Comparison of ENCODE assay signal across 23 mouse cellular contexts in the genomic region with DNA sequence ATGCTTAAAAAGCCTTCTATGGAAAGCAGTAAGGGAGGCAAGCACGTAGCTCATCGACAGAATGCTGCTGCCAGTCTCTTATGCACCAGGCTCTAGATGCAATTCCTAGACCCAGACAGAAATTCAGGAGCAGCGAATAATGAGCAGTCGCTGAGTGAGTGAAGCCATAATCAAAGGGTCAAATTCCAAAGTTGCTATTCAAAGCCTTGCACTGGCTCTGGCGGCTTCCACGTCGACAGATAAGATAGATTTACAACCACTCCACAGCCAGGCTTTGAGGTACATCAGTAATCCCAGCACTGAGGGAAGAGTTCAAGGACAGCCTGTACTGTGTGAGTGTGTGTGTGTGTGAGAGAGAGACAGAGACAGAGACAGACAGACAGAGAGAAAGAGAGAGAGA. TPM values are rescaled to one million over a fixed set of nuclear protein-coding genes. Genes with fewer than 3 reads are reported as not detected.
DNase-seq lines count a peak whose midpoint lies in the region; ATAC-seq and TF ChIP-seq lines count a peak whose summit lies in the region.
"Had no signal": no experiment of that assay in that cellular context is flagged by ENCODE, and none has a peak within 500 bp of the region (broad histone marks: within the 10 kb centered on the region; RNA-seq: fewer than 3 reads in every experiment).

No protein-coding gene starts in this region.

- TF ChIP-seq CTCF in liver, adult 2 months (IDR thresholded peaks at IDR 0.05; ENCODE audit: low read depth, low read length) = no peak

- 40% methylated on average over 7 of the region's 7 CpGs for WGBS in forebrain, embryonic 10.5 days
- 12% methylated on average over 7 of the region's 7 CpGs for WGBS in forebrain, embryonic 16.5 days
- WGBS in liver, adult 2 months = 24% methylated on average over 7 of the region's 7 CpGs
- 40% methylated on average over 7 of the region's 7 CpGs for WGBS in liver, embryonic 12.5 days (ENCODE audit: insufficient replicate concordance)

- no peak overlapping the region for H3K9ac ChIP-seq in forebrain, embryonic 16.5 days (replicated peaks; ENCODE audit: low read depth, low read length)
- no peak overlapping the region for H3K9ac ChIP-seq in liver, adult 2 months (ENCODE audit: low read depth, low read length)
- H3K9ac ChIP-seq in liver, embryonic 12.5 days = no peak overlapping the region
- H3K9ac ChIP-seq: liver, embryonic 13.5 days had no signal

- H3K4me3 ChIP-seq in forebrain, embryonic 10.5 days = no peak overlapping the region
- no peak overlapping the region for H3K4me3 ChIP-seq in forebrain, embryonic 16.5 days (replicated peaks; ENCODE audit: low read length)
- H3K4me3 ChIP-seq in liver, adult 2 months (ENCODE audit: insufficient read depth, low read depth, low read length) = no peak overlapping the region
- H3K4me3 ChIP-seq in liver, embryonic 12.5 days = no peak overlapping the region
- H3K4me3 ChIP-seq: hindbrain, embryonic 10.5 days; liver, embryonic 13.5 days had no signal

- peaks cover 21% of the 10 kb centered on the region for H3K4me1 ChIP-seq in forebrain, embryonic 10.5 days
- H3K4me1 ChIP-seq in forebrain, embryonic 16.5 days (replicated peaks; ENCODE audit: control insufficient read depth, insufficient read depth, low read length) = peaks cover 4% of the 10 kb centered on the region; the same call in 1 of the 2 replicates
- H3K4me1 ChIP-seq in liver, adult 2 months (ENCODE audit: control insufficient read depth, insufficient read depth, low read length) = peaks cover 14% of the 10 kb centered on the region
- H3K4me1 ChIP-seq in liver, embryonic 12.5 days = no peaks in the 10 kb centered on the region
- H3K4me1 ChIP-seq: liver, embryonic 13.5 days had no signal

- H3K27me3 ChIP-seq in forebrain, embryonic 10.5 days (ENCODE audit: poor library complexity, severe bottlenecking) = no peaks in the 10 kb centered on the region; the same call in 1 of the 2 replicates
- H3K27me3 ChIP-seq in forebrain, embryonic 16.5 days (replicated peaks; ENCODE audit: control insufficient read depth, insufficient read depth, low read length) = no peaks in the 10 kb centered on the region
- no peaks in the 10 kb centered on the region for H3K27me3 ChIP-seq in liver, adult 2 months (ENCODE audit: control insufficient read depth, insufficient read depth, low read length)
- peaks cover 29% of the 10 kb centered on the region for H3K27me3 ChIP-seq in liver, embryonic 12.5 days (replicated peaks)

- no peak for ATAC-seq in forebrain, embryonic 16.5 days
- no peak for ATAC-seq in liver, embryonic 12.5 days
- ATAC-seq: forebrain, embryonic 14.5 days; lung, postnatal 0 days had no signal

- TF ChIP-seq POLR2A in liver, adult 2 months (IDR thresholded peaks at IDR 0.05; ENCODE audit: extremely low read depth, insufficient read depth, low read length) = no peak

- no peaks in the 10 kb centered on the region for H3K79me2 ChIP-seq in liver, adult 2 months (ENCODE audit: control insufficient read depth, insufficient read depth, low read length)

- H3K27ac ChIP-seq in forebrain, embryonic 10.5 days = peak overlapping the region; percentile 8; the same call in 1 of the 2 replicates
- no peak overlapping the region for H3K27ac ChIP-seq in forebrain, embryonic 16.5 days (ENCODE audit: low read length)
- H3K27ac ChIP-seq in liver, adult 2 months (replicated peaks; ENCODE audit: insufficient read depth, low read depth, low read length) = no peak overlapping the region
- H3K27ac ChIP-seq in liver, embryonic 12.5 days = no peak overlapping the region
- H3K27ac ChIP-seq: hindbrain, embryonic 10.5 days; liver, embryonic 13.5 days had no signal

- no peak overlapping the region for H3K4me2 ChIP-seq in forebrain, embryonic 16.5 days (ENCODE audit: low read length)
- H3K4me2 ChIP-seq in liver, embryonic 12.5 days = no peak overlapping the region
- H3K4me2 ChIP-seq: liver, embryonic 13.5 days had no signal

- no peak for DNase-seq in forebrain, embryonic 10.5 days (ENCODE audit: extremely low spot score, low spot score)
- peak; percentile 64 for DNase-seq in liver, adult 2 months (ENCODE audit: extremely low read depth, low read depth, low spot score)
- peak; percentile 34 for DNase-seq in forelimb bud, embryonic 11.5 days (ENCODE audit: low read depth, low spot score)
- no peak for DNase-seq in neural tube, embryonic 10.5 days (ENCODE audit: extremely low spot score, low spot score)
- no peak for DNase-seq in layer of hippocampus, postnatal 14 days (ENCODE audit: low spot score in 2 of 2)
- DNase-seq: cerebellum, adult 9-10 months; kidney, postnatal 4 days; liver, embryonic 13.5 days; right cerebral cortex, adult 18-20 months had no signal

- H3K36me3 ChIP-seq in forebrain, embryonic 10.5 days (replicated peaks) = no peaks in the 10 kb centered on the region
- no peaks in the 10 kb centered on the region for H3K36me3 ChIP-seq in forebrain, embryonic 16.5 days (ENCODE audit: control insufficient read depth, insufficient read depth)
- no peaks in the 10 kb centered on the region for H3K36me3 ChIP-seq in liver, adult 2 months (ENCODE audit: control insufficient read depth, insufficient read depth, low read length)
- no peaks in the 10 kb centered on the region for H3K36me3 ChIP-seq in liver, embryonic 12.5 days
- H3K36me3 ChIP-seq: hindbrain, embryonic 10.5 days; liver, embryonic 13.5 days had no signal

- H3K9me3 ChIP-seq in forebrain, embryonic 10.5 days = no peaks in the 10 kb centered on the region
- H3K9me3 ChIP-seq in forebrain, embryonic 16.5 days (ENCODE audit: control insufficient read depth, low read length) = no peaks in the 10 kb centered on the region
- H3K9me3 ChIP-seq in liver, embryonic 12.5 days (replicated peaks) = no peaks in the 10 kb centered on the region
- H3K9me3 ChIP-seq: hindbrain, embryonic 10.5 days; liver, embryonic 13.5 days had no signal

RNA-seq across cellular contexts. Expression of gene Zpbp2, which starts 10.0 kb away (rescaled TPM):
- polyA plus RNA-seq in forebrain, embryonic 10.5 days (2016; fragmentation: Nextera tagmentation; extraction: Ambion mirVana) = 0.26 and 0.66 TPM in 2 replicates
- 0.25 TPM in 1 of 2 replicates, not detected in the other for polyA plus RNA-seq in forebrain, embryonic 16.5 days (2015; fragmentation: Nextera tagmentation; extraction: Ambion mirVana)
- total RNA-seq in liver, adult 2 months (2014; rRNA removed) = 0.28 and 0.94 TPM in 2 replicates
- polyA plus RNA-seq in liver, adult 2 months (2012; rRNA removed) = 0.09 TPM in 1 of 2 replicates, not detected in the other
- 0.46 and 0.55 TPM in 2 replicates for polyA plus RNA-seq in liver, embryonic 12.5 days (2016; fragmentation: Nextera tagmentation; extraction: Ambion mirVana)
- under 1 TPM in 1 of 2 experiments, not detected in 1; 0.31 TPM for total RNA-seq in layer of hippocampus, postnatal 14 days (2021)
- total RNA-seq: gastrocnemius, postnatal 4 days; layer of hippocampus, postnatal 10 days; left cerebral cortex, postnatal 25 days; midbrain, postnatal 0 days had no signal
- polyA plus RNA-seq: forebrain, embryonic 14.5 days had no signal

RNA-seq across cellular contexts. Expression of gene Ikzf3, which starts 15.1 kb away (rescaled TPM):
- 0.07 TPM in 1 of 2 replicates, not detected in the other for polyA plus RNA-seq in forebrain, embryonic 10.5 days (2016; fragmentation: Nextera tagmentation; extraction: Ambion mirVana)
- not detected in 2 replicates for polyA plus RNA-seq in forebrain, embryonic 16.5 days (2015; fragmentation: Nextera tagmentation; extraction: Ambion mirVana)
- 0.37 and 0.60 TPM in 2 replicates for total RNA-seq in liver, adult 2 months (2014; rRNA removed)
- polyA plus RNA-seq in liver, adult 2 months (2012; rRNA removed) = 0.82 and 1.1 TPM in 2 replicates
- 0.07 and 0.12 TPM in 2 replicates for polyA plus RNA-seq in liver, embryonic 12.5 days (2016; fragmentation: Nextera tagmentation; extraction: Ambion mirVana)
- under 1 TPM in 1 of 2 experiments, not detected in 1; 0.21 TPM for total RNA-seq in layer of hippocampus, postnatal 14 days (2021)
- total RNA-seq: layer of hippocampus, postnatal 10 days had no signal
- polyA plus RNA-seq: forebrain, embryonic 14.5 days; neural tube, embryonic 11.5 days had no signal

RNA-seq across cellular contexts. Expression of gene Ormdl3, which starts 26.2 kb away (rescaled TPM):
- 62.8 and 65.6 TPM in 2 replicates for polyA plus RNA-seq in forebrain, embryonic 10.5 days (2016; fragmentation: Nextera tagmentation; extraction: Ambion mirVana)
- polyA plus RNA-seq in forebrain, embryonic 16.5 days (2015; fragmentation: Nextera tagmentation; extraction: Ambion mirVana) = 122 and 127 TPM in 2 replicates
- 48.3 and 62.0 TPM in 2 replicates for total RNA-seq in liver, adult 2 months (2014; rRNA removed)
- polyA plus RNA-seq in liver, adult 2 months (2012; rRNA removed) = 119 and 166 TPM in 2 replicates
- 44.2 and 44.3 TPM in 2 replicates for polyA plus RNA-seq in liver, embryonic 12.5 days (2016; fragmentation: Nextera tagmentation; extraction: Ambion mirVana)
- total RNA-seq in layer of hippocampus, postnatal 14 days (2021) = 10 to 100 TPM; 49.1 to 57.6 TPM

RNA-seq across cellular contexts. Expression of gene Lrrc3c, which starts 37.1 kb away (rescaled TPM):
- polyA plus RNA-seq in forebrain, embryonic 10.5 days (2016; fragmentation: Nextera tagmentation; extraction: Ambion mirVana) = not detected in 2 replicates
- not detected in 2 replicates for polyA plus RNA-seq in forebrain, embryonic 16.5 days (2015; fragmentation: Nextera tagmentation; extraction: Ambion mirVana)
- not detected in 2 replicates for total RNA-seq in liver, adult 2 months (2014; rRNA removed)
- polyA plus RNA-seq in liver, adult 2 months (2012; rRNA removed) = not detected in 2 replicates
- polyA plus RNA-seq in liver, embryonic 12.5 days (2016; fragmentation: Nextera tagmentation; extraction: Ambion mirVana) = not detected in 2 replicates
- total RNA-seq in layer of hippocampus, postnatal 14 days (2021) = not detected
- total RNA-seq: gastrocnemius, postnatal 4 days; layer of hippocampus, postnatal 10 days; left cerebral cortex, postnatal 25 days; megakaryocyte progenitor cell, adult 5-6 weeks; midbrain, postnatal 0 days had no signal
- polyA plus RNA-seq: cortical plate, adult 2 months; forebrain, embryonic 14.5 days; hindbrain, embryonic 10.5 days; kidney, embryonic 14.5 days; liver, embryonic 13.5 days; lung, postnatal 0 days; midbrain, postnatal 0 days; neural tube, embryonic 11.5 days; urinary bladder, adult 2 months had no signal

Comparison
In these comparisons a context has a peak if more than half of its experiments do, and no peak if none do; other contexts are left out.
1. DNase-seq: peak in liver, adult 2 months (single experiment) and forelimb bud, embryonic 11.5 days (single experiment); none in forebrain, embryonic 10.5 days (single experiment), neural tube, embryonic 10.5 days (single experiment) and layer of hippocampus, postnatal 14 days (0 of 2).